Mouse (Mus musculus) embryonic facial prominence, embryonic 14.5 days (tissue): ENCODE results near the gene Mcpt9. TPM values are rescaled to one million over a fixed set of nuclear protein-coding genes. Genes with fewer than 3 reads are reported as not detected.
"Not testable (repeated sequence)": the region's sequence is repeated elsewhere in the genome, so short reads cannot be mapped to it uniquely, and the experiment has no call there.

Experiments used
- ATAC-seq: fragments of 200-750 bp; cut with Nextera tagmentation; 2 replicates; pipeline ENCODE4 v1.8.0; 2017; ENCODE audit warnings: low read depth, moderate number of reproducible peaks, moderate TSS enrichment
- DNase-seq: peaks from one replicate; pipeline ENCODE4 v3.0.0-alpha.2; 2015; ENCODE audit warnings: low spot score
- H3K27ac ChIP-seq: fragments of 300-500 bp; sonication (generic); replicated peaks from 2 replicates; pipeline ENCODE4 v1.5.1; 2014; ENCODE audit warnings: low read depth, mild to moderate bottlenecking, low read length, moderate library complexity
- H3K27me3 ChIP-seq: fragments of 300-500 bp; sonication (generic); replicated peaks from 2 replicates; pipeline ENCODE4 v1.6.1; 2014; ENCODE audit warnings: low read length; ENCODE audit not compliant: control insufficient read depth, insufficient read depth
- H3K36me3 ChIP-seq: fragments of 300-500 bp; sonication (generic); 2 replicates; pipeline ENCODE4 v1.6.1; 2014; ENCODE audit warnings: low read length, mixed read lengths; ENCODE audit not compliant: control insufficient read depth, insufficient read depth
- H3K4me1 ChIP-seq: fragments of 300-500 bp; sonication (generic); 2 replicates; pipeline ENCODE4 v1.6.1; 2014; ENCODE audit warnings: antibody characterized with exemption, low read length; ENCODE audit not compliant: control insufficient read depth, insufficient read depth
- H3K4me2 ChIP-seq: fragments of 300-500 bp; sonication (generic); 2 replicates; pipeline ENCODE4 v1.6.1; 2014; ENCODE audit warnings: low read depth, mild to moderate bottlenecking, low read length, moderate library complexity, mixed read lengths
- H3K4me3 ChIP-seq: fragments of 300-500 bp; sonication (generic); 2 replicates; pipeline ENCODE4 v1.5.1; 2014; ENCODE audit warnings: low read depth, mild to moderate bottlenecking, low read length
- H3K9ac ChIP-seq: fragments of 300-500 bp; sonication (generic); 2 replicates; pipeline ENCODE4 v1.6.1; 2014; ENCODE audit warnings: low read depth, mild to moderate bottlenecking, low read length, moderate library complexity, mixed read lengths
- H3K9me3 ChIP-seq: fragments of 300-500 bp; sonication (generic); 2 replicates; pipeline ENCODE4 v1.6.1; 2016; ENCODE audit warnings: low read length; ENCODE audit not compliant: control insufficient read depth
- WGBS: fragments of 180-500 bp; shearing (Covaris S2); extraction: QIAGEN DNeasy Blood & Tissue Kit; methylation state at CpG from one replicate; pipeline ENCODE4 v1.1.7; 2014; 5-methylcytosine and 5-hydroxymethylcytosine counted together
- polyA plus RNA-seq: library from polyadenylated mRNA; unstranded; fragments of >200 nt; fragmentation: Nextera tagmentation; extraction: Ambion mirVana; gene quantifications from 2 replicates; pipeline ENCODE4 v1.2.1, GENCODE M21; 2014

Mcpt9 gene
- polyA plus RNA-seq, 1 experiment from 2014 or later: not detected

GRCm38 (mm10) chr14:56013924-56014323 lies 16.4 kb downstream of the Mcpt9 start:
- Histone ChIP-seq H3K27ac (no peak overlapping the region), H3K27me3 (no peaks in the 10 kb centered on the region), H3K9ac (no peak overlapping the region), H3K36me3 (no peaks in the 10 kb centered on the region), H3K4me3 (no peak overlapping the region), H3K4me2 (no peak overlapping the region), H3K4me1 (no peaks in the 10 kb centered on the region), H3K9me3 (no peaks in the 10 kb centered on the region)
- no peak for ATAC-seq
- DNase-seq: no peak
- 91% methylated on average over 2 of the region's 2 CpGs for WGBS

GRCm38 (mm10) chr14:56013147-56013546 lies 17.1 kb downstream of the Mcpt9 start:
- ATAC-seq (no peak), DNase-seq (no peak)
- H3K9ac ChIP-seq: no peak overlapping the region
- H3K4me2 ChIP-seq: no peak overlapping the region
- no peaks in the 10 kb centered on the region for H3K27me3 ChIP-seq
- H3K4me1 ChIP-seq: no peaks in the 10 kb centered on the region
- H3K27ac ChIP-seq: no peak overlapping the region
- H3K9me3 ChIP-seq: no peaks in the 10 kb centered on the region
- H3K36me3 ChIP-seq: no peaks in the 10 kb centered on the region
- no peak overlapping the region for H3K4me3 ChIP-seq
- WGBS: 65% methylated on average over 3 of the region's 3 CpGs

- not testable (repeated sequence) for H3K27ac ChIP-seq, H3K4me1 ChIP-seq, DNase-seq, H3K9ac ChIP-seq, ATAC-seq, H3K4me2 ChIP-seq, H3K4me3 ChIP-seq, H3K27me3 ChIP-seq, H3K9me3 ChIP-seq, H3K36me3 ChIP-seq
- WGBS: 89% methylated on average over 1 of the region's 3 CpGs
Measured at GRCm38 (mm10) chr14:55987464-55987863, 42.8 kb downstream of the Mcpt9 start.

Other genes with a start within 250 kb of the Mcpt9 start
- gene Adcy4, start 246.4 kb downstream of the Mcpt9 start, polyA plus RNA-seq: 13.4 and 16.2 TPM in 2 replicates
- 32.0 and 35.3 TPM in 2 replicates for gene Ripk3, start 241.6 kb downstream of the Mcpt9 start, polyA plus RNA-seq
- 56.5 and 74.7 TPM in 2 replicates for gene Nfatc4, start 207.4 kb downstream of the Mcpt9 start, polyA plus RNA-seq
- 15.6 and 19.5 TPM in 2 replicates for gene Nynrin, start 176.5 kb downstream of the Mcpt9 start, polyA plus RNA-seq
- 0.25 and 0.50 TPM in 2 replicates for gene Cbln3, start 146.1 kb downstream of the Mcpt9 start, polyA plus RNA-seq
- 9.1 and 9.7 TPM in 2 replicates for gene Khnyn, start 145.5 kb downstream of the Mcpt9 start, polyA plus RNA-seq
- 56.9 and 71.5 TPM in 2 replicates for gene Sdr39u1, start 130.2 kb downstream of the Mcpt9 start, polyA plus RNA-seq
- 129 and 233 TPM in 2 replicates for gene Cma1, start 85.8 kb downstream of the Mcpt9 start, polyA plus RNA-seq
- 0.21 TPM in 1 of 2 replicates, not detected in the other for gene Cma2, start 79.5 kb downstream of the Mcpt9 start, polyA plus RNA-seq
- 0.34 and 0.39 TPM in 2 replicates for gene Mcpt1, start 12.5 kb downstream of the Mcpt9 start, polyA plus RNA-seq
- gene Mcpt2, start 11.5 kb upstream of the Mcpt9 start, polyA plus RNA-seq: 0.92 and 1.1 TPM in 2 replicates
- gene Mcpt4, start 31.8 kb upstream of the Mcpt9 start, polyA plus RNA-seq: 2.8 and 6.5 TPM in 2 replicates
- 1.6 and 1.8 TPM in 2 replicates for gene Mcpt8, start 54.8 kb upstream of the Mcpt9 start, polyA plus RNA-seq
- 0.29 and 0.57 TPM in 2 replicates for gene Ctsg, start 72.1 kb upstream of the Mcpt9 start, polyA plus RNA-seq
- 0.24 and 0.45 TPM in 2 replicates for gene Gzme, start 90.1 kb upstream of the Mcpt9 start, polyA plus RNA-seq
- gene Gzmd, start 102.1 kb upstream of the Mcpt9 start, polyA plus RNA-seq: not detected in 2 replicates
- gene Gzmg, start 129.1 kb upstream of the Mcpt9 start, polyA plus RNA-seq: not detected in 2 replicates
- not detected in 2 replicates for gene Gzmn, start 144.1 kb upstream of the Mcpt9 start, polyA plus RNA-seq
- not detected in 2 replicates for gene Gzmf, start 180.9 kb upstream of the Mcpt9 start, polyA plus RNA-seq
- 0.46 and 0.55 TPM in 2 replicates for gene Gzmc, start 204.2 kb upstream of the Mcpt9 start, polyA plus RNA-seq
- gene Gzmb, start 231.8 kb upstream of the Mcpt9 start, polyA plus RNA-seq: 0.39 and 0.47 TPM in 2 replicates